Mouse (Mus musculus) hindbrain, embryonic 14.5 days (tissue): ENCODE data around the gene Akt1s1. TPM values are rescaled to one million over a fixed set of nuclear protein-coding genes. Genes with fewer than 3 reads are reported as not detected.

ENCODE experiments used
- ATAC-seq: fragments of 200-750 bp; cut with Nextera tagmentation; 2 replicates; pipeline ENCODE4 v1.8.0; 2017; ENCODE audit warnings: moderate number of reproducible peaks, mild to moderate bottlenecking, moderate TSS enrichment, moderate library complexity; ENCODE audit not compliant: low FRiP score
- DNase-seq: peaks from one replicate; pipeline ENCODE4 v3.0.0-alpha.2; 2015; ENCODE audit warnings: low spot score
- H3K27ac ChIP-seq: fragments of 300-500 bp; sonication (generic); 2 replicates; pipeline ENCODE4 v1.5.1; 2014; ENCODE audit warnings: mild to moderate bottlenecking, moderate library complexity
- H3K27me3 ChIP-seq: fragments of 300-500 bp; sonication (generic); 2 replicates; pipeline ENCODE4 v1.6.1; 2014; ENCODE audit warnings: mild to moderate bottlenecking, low read length, mixed read lengths; ENCODE audit not compliant: control insufficient read depth, insufficient read depth
- H3K36me3 ChIP-seq: fragments of 300-500 bp; sonication (generic); replicated peaks from 2 replicates; pipeline ENCODE4 v1.6.1; 2014; ENCODE audit not compliant: control insufficient read depth, insufficient read depth
- H3K4me1 ChIP-seq: fragments of 300-500 bp; sonication (generic); replicated peaks from 2 replicates; pipeline ENCODE4 v1.6.1; 2014; ENCODE audit warnings: antibody characterized with exemption, low read length, mixed read lengths; ENCODE audit not compliant: control insufficient read depth, insufficient read depth
- H3K4me2 ChIP-seq: fragments of 300-500 bp; sonication (generic); replicated peaks from 2 replicates; pipeline ENCODE4 v1.6.1; 2014; ENCODE audit warnings: mild to moderate bottlenecking, moderate library complexity
- H3K4me3 ChIP-seq: fragments of 300-500 bp; sonication (generic); replicated peaks from 2 replicates; pipeline ENCODE4 v1.5.1; 2014; ENCODE audit warnings: mild to moderate bottlenecking, low read length
- H3K9ac ChIP-seq: fragments of 300-500 bp; sonication (generic); 2 replicates; pipeline ENCODE4 v1.6.1; 2014
- H3K9me3 ChIP-seq: fragments of 300-500 bp; sonication (generic); 2 replicates; pipeline ENCODE4 v1.6.1; 2016; ENCODE audit warnings: low read length; ENCODE audit not compliant: control insufficient read depth
- WGBS: fragments of 180-500 bp; shearing (Covaris S2); extraction: QIAGEN DNeasy Blood & Tissue Kit; methylation state at CpG from one replicate; pipeline ENCODE4 v1.1.7; 2014; 5-methylcytosine and 5-hydroxymethylcytosine counted together
- polyA plus RNA-seq: library from polyadenylated mRNA; unstranded; fragments of >200 nt; fragmentation: Nextera tagmentation; extraction: Ambion mirVana; gene quantifications from 2 replicates; pipeline ENCODE4 v1.2.1, GENCODE M21; 2014

Gene Akt1s1
- polyA plus RNA-seq, 1 experiment from 2014 or later: 59.1 TPM

DNA sequence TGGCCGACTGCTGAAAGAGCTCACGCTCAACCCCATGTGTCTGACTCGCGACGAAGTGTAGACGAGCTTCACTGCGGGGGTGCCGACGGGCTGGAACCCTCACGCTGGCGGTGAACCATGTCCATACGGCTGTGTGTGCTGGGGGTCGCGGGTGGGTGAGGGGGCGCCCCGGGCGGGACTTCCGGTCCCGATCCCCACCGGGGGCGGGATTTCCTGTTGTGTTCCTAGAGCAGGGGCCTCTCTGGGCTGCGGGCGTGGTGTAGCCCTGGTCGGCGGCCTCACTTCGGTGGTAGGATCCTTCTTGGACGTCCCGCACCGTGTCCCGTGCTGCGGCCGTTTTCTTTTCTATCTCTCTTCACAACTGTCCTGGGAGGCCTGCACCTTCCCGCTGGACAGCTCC is 1.4 kb downstream of the Akt1s1 start:
- under 1% methylated on average over 31 of the region's 33 CpGs for WGBS
- H3K9ac ChIP-seq: peak overlapping the region; percentile 87
- peaks cover 28% of the 10 kb centered on the region for H3K36me3 ChIP-seq
- H3K27ac ChIP-seq: peak overlapping the region; percentile 98
- peak overlapping the region; percentile 85 for H3K4me2 ChIP-seq
- H3K4me3 ChIP-seq: peak overlapping the region; percentile 74
- peak; percentile 49 for ATAC-seq
- DNase-seq: peak; percentile 72
- H3K27me3 ChIP-seq: no peaks in the 10 kb centered on the region
- no peaks in the 10 kb centered on the region for H3K9me3 ChIP-seq
- peaks cover 35% of the 10 kb centered on the region for H3K4me1 ChIP-seq

DNA sequence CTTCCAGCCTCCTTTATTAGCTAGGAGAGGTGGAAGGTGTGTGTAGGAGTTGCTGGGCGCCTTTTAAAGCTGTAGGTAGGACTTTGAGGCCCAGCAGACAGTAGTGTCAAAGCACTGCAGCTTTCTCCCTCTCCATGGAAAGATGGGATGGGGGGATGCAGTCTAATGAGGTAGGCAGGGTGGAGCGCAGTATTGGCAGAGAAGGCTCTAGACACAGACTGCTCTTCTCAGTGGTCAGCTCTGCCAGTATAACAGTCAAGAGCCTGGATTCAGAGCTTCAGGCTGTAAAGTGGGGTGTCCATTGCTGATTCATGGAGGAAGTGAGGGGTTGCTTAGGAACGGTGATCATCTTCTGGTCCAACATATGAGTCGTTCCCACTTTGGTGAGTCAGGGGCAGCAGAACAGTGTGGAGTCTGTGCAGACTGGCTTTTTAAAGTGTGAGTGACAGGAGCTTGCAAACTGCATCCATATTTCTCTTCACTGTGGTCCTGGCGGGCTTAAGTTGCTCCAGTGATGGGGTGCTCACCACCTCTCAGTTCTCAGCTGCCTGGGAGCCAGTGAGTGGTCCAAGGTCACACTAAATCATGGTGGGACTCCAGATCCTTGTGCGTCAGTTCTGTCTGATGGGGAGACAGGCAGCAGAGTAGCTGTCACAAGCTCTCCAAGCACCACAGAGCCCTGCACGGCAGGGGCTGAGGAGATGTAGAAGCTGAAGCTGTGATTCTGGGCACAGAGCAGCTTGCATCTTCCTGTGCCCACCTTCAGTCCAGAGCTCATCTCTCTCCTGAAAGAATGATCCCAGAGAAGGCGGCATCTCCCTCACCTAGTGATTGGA is 2.2 kb downstream of the Akt1s1 start:
- no peak for DNase-seq
- WGBS: 79% methylated on average over 8 of the region's 8 CpGs
- Histone ChIP-seq H3K9ac (peak overlapping the region; percentile 87), H3K27ac (peak overlapping the region; percentile 98; the same call in 1 of the 2 replicates), H3K4me2 (peak overlapping the region; percentile 85), H3K36me3 (peaks cover 20% of the 10 kb centered on the region), H3K27me3 (no peaks in the 10 kb centered on the region), H3K4me3 (peak overlapping the region; percentile 74), H3K9me3 (no peaks in the 10 kb centered on the region), H3K4me1 (peaks cover 35% of the 10 kb centered on the region)
- no peak for ATAC-seq

DNA sequence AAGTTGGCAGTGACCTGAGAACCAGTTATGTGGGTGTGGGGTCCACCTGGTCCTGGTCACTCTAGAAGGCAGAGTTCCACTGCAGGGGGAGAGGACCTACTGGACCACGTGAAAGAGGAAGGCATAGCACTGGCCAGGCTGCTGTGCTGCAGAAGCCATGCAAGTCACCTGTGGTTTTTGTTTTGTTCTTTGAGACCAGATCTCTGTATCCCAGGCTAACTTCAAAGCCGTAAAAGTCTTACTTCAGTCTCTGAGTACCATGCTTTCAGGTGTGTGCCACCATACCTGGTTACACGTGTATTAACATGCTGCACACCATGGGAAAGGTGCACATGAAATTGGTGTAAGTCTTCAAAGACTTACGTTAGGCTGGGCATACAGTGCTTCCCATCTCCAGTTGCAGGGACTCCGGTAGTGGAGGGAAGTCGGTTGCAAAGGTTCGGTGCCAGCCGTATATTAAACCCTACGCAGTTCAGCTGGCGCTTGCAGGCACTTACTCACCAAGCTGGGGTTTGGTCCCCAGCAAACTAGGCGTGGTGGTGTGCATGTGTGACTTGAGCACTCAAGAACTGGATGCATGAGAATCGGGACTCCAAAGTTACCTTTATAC is 2.9 kb downstream of the Akt1s1 start:
- Histone ChIP-seq H3K9me3 (no peaks in the 10 kb centered on the region), H3K4me1 (peaks cover 40% of the 10 kb centered on the region), H3K27me3 (no peaks in the 10 kb centered on the region), H3K4me3 (peak overlapping the region; percentile 74; the same call in 1 of the 2 replicates), H3K4me2 (peak overlapping the region; percentile 85; the same call in 1 of the 2 replicates), H3K9ac (0 out of 2 replicates have a peak overlapping the region, but pooled peaks have one; percentile 87), H3K27ac (no peak overlapping the region), H3K36me3 (peaks cover 13% of the 10 kb centered on the region)
- WGBS: 94% methylated on average over 12 of the region's 12 CpGs
- no peak for DNase-seq
- ATAC-seq: no peak

DNA sequence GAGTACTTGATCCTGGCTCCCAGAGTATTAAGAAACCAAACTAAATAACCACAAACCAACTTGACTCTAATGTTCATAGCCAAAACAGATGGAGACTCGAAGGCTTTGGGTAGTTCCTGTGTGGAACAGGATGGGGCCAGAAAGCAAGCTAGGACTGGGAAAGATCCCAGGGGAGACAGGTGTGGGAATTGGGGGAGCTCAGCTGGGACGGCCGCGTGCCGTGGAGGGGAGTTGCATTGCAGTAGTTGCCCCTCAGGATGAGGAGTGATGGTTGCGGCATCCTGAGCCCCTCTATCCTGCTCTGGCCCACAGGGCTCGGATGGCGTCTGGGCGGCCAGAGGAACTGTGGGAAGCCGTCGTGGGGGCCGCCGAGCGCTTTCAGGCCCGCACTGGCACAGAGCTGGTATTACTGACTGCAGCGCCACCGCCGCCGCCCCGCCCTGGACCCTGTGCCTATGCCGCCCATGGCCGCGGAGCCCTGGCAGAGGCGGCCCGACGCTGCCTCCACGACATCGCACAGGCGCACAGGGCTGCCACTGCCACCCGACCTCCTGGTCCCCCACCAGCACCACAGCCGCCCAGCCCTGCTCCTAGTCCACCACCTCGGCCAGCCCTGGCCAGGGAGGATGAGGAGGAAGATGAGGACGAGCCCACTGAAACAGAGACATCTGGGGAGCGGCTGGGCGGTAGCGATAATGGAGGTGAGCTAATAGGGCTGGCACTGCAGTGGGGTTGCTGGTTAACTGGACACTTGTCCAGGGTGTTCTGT is 3.7 kb downstream of the Akt1s1 start:
- no peak overlapping the region for H3K4me2 ChIP-seq

DNA sequence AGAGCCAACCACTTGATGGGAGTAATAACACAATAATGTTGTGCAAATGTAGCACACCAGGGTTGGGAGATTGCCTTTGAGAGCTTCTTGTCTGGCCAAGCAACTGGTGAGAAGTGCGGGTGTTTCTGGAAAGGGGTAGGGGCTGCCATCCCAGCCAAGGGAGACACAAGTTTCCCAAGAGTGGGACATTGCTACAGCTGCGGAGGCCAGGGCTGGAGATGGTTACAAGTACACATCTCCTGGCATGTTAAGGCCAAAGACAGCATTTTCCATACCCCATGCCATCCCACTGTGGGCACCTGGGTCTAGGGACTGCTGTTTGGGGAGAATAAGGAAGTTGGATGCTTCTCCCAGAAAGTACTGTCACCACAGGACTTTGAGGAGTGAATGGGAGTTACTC is 4.3 kb downstream of the Akt1s1 start:
- Histone ChIP-seq H3K4me3 (no peak overlapping the region), H3K9ac (no peak overlapping the region), H3K27ac (no peak overlapping the region), H3K4me1 (peaks cover 38% of the 10 kb centered on the region), H3K27me3 (no peaks in the 10 kb centered on the region), H3K36me3 (peaks cover 11% of the 10 kb centered on the region; the same call in 1 of the 2 replicates), H3K4me2 (no peak overlapping the region), H3K9me3 (no peaks in the 10 kb centered on the region)
- ATAC-seq (no peak), DNase-seq (no peak)
- 95% methylated on average over 2 of the region's 2 CpGs for WGBS

More for the DNA sequence above, 3.7 kb downstream of the Akt1s1 start:
- H3K4me3 ChIP-seq: no peak overlapping the region
- H3K4me1 ChIP-seq: peaks cover 39% of the 10 kb centered on the region
- no peaks in the 10 kb centered on the region for H3K9me3 ChIP-seq
- no peak for DNase-seq
- H3K36me3 ChIP-seq: peaks cover 11% of the 10 kb centered on the region; the same call in 1 of the 2 replicates
- WGBS: 92% methylated on average over 36 of the region's 36 CpGs
- no peak for ATAC-seq
- H3K9ac ChIP-seq: no peak overlapping the region
- no peaks in the 10 kb centered on the region for H3K27me3 ChIP-seq
- no peak overlapping the region for H3K27ac ChIP-seq

DNA sequence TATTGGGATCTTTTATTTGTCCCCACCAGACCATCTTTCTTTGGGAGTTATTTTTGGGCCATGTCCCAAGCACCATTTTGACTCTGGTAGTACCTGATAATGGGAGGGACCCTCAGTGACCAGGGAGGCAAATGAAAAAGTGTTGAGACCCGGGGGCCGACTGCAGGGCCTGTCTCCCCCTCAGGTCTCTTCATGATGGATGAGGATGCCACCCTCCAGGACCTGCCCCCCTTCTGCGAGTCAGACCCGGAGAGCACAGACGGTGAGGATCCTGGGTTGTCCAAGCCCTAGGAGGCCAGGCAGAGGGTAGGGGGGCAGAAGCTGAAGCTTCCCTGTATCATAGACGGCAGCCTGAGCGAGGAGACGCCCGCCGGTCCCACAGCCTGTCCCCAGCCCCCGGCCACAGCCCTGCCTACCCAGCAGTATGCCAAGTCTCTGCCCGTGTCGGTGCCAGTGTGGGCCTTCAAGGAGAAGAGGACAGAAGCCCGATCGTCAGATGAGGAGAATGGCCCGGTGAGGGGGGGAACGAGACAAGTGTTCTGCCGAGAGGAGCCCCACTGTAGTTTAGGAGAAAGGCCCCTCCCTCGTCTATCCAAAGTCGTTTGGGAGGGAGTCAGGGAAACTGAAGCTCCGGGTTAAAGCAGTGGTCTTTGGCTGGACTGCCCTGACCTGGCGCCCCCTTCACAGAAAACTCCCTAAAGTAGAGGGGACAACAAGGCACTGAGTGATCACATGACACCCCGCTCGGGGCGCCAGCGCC is 5.0 kb downstream of the Akt1s1 start:
- peaks cover 11% of the 10 kb centered on the region; the same call in 1 of the 2 replicates for H3K36me3 ChIP-seq
- H3K27ac ChIP-seq: peak overlapping the region; percentile 90
- H3K9me3 ChIP-seq: no peaks in the 10 kb centered on the region
- peak overlapping the region; percentile 38 for H3K4me3 ChIP-seq
- H3K4me1 ChIP-seq: peaks cover 43% of the 10 kb centered on the region
- ATAC-seq (no peak), DNase-seq (no peak)
- H3K27me3 ChIP-seq: no peaks in the 10 kb centered on the region
- peak overlapping the region; percentile 63 for H3K9ac ChIP-seq
- 32% methylated on average over 26 of the region's 26 CpGs for WGBS
- peak overlapping the region; percentile 69 for H3K4me2 ChIP-seq

DNA sequence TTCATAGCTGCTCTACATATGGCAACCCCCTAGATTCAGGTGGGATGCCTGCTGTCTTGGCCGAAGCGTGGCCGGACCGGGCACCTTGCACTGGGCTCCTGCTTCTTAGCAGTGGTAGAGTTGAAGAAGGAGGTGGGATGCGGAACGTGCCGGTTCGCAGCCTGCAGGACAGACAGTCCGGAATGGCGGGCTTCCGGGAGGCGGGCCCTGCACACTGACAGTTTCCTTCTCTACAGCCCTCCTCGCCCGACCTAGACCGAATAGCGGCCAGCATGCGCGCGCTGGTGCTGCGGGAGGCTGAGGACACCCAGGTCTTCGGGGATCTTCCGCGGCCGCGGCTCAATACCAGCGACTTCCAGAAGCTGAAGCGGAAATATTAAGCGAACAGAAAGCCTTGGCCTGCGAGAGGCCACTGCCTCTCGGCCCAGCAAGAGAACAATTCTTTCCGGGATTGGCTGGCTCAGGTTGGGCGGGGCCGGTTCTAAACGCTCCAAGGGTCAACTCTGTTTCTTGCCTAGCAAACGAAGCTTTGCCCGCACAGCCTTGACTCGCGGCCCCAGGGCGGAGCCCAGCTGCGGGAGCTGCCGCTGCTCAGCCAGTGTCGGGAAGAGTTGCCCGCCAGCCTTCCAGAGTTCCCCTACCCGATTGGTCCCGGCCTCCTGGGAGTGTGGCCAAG is 5.7 kb downstream of the Akt1s1 start:
- ATAC-seq: peak; percentile 12; the same call in 1 of the 2 replicates
- peak overlapping the region; percentile 63 for H3K9ac ChIP-seq
- peaks cover 11% of the 10 kb centered on the region; the same call in 1 of the 2 replicates for H3K36me3 ChIP-seq
- DNase-seq: peak; percentile 67
- 2% methylated on average over 45 of the region's 45 CpGs for WGBS
- H3K4me3 ChIP-seq: peak overlapping the region; percentile 38
- H3K27me3 ChIP-seq: no peaks in the 10 kb centered on the region
- H3K4me1 ChIP-seq: peaks cover 43% of the 10 kb centered on the region
- H3K27ac ChIP-seq: peak overlapping the region; percentile 90
- H3K4me2 ChIP-seq: peak overlapping the region; percentile 69
- no peaks in the 10 kb centered on the region for H3K9me3 ChIP-seq

DNA sequence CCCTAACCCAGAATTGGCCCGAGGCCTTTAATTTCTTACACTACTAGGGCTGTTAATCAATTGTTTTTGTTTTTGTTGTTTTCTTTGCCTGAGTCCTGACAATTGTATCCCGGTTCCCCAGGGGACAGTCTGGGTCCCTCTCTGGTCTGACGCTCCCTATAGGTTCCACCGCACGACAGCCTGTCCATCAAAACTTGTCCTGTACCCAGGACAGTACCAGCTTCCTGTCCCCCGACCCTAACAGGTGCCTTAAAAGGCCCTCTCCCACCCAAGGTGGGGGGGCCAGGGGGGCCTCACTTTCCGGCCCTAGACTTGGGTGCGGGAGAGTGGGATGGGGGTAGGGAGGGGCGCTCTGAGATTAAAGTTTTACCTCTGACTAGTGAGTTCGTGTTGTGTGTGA is 6.2 kb downstream of the Akt1s1 start:
- H3K36me3 ChIP-seq: peaks cover 11% of the 10 kb centered on the region; the same call in 1 of the 2 replicates
- DNase-seq: no peak
- no peak; the same call in 1 of the 2 replicates for ATAC-seq
- peaks cover 43% of the 10 kb centered on the region for H3K4me1 ChIP-seq
- H3K4me3 ChIP-seq: peak overlapping the region; percentile 38
- peak overlapping the region; percentile 63 for H3K9ac ChIP-seq
- H3K27ac ChIP-seq: peak overlapping the region; percentile 90
- H3K4me2 ChIP-seq: peak overlapping the region; percentile 69
- H3K27me3 ChIP-seq: no peaks in the 10 kb centered on the region
- H3K9me3 ChIP-seq: no peaks in the 10 kb centered on the region
- 38% methylated on average over 10 of the region's 10 CpGs for WGBS
